In the genomic region with DNA sequence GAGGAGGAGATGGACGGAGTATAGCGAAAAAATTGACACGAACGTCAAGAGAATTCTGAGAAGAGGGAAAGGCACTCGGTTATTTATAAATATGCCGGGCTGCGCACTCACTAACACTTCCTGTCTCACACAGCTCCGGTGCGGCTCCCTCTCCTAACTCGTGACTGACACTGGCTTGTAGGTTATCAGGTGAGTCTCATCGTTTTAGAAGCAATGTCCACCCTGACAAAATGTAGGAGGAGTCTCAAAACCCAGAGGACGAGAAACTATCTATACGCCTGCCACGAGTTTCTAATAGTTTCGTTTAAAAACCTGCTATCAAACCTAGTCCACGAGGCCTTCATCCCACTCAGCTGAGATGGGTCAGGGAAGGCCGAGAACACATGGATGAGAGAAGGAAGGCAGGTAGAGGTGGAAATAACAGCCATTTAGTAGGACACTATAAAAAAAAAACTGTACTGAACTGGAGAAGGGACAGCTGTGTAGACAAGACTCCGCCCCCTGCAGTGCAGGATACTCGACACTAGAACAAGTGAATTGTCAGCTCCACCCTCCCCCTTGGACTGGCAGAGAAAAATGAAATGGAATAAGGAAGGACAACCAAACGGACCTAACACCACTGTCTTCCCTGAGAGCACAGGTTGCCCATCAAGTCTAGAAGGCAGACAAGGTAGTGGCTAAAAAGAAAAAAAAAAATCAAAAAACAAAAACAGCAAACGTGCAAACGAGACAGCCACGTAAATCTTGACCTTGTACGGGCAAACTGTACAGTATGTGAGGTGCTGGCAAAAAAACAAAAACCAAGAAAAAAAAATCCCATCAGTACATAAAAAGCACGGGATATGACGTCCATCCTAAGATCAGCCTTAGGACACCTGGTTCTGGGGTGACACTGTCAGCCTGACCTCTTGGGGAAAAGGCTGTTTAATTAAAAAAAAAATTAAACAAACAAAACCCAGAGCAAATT, we compare ENCODE assay signal across 8 mouse cellular contexts. TPM values are rescaled to one million over a fixed set of nuclear protein-coding genes. Genes with fewer than 3 reads are reported as not detected.
DNase-seq lines count a peak whose midpoint lies in the region; ATAC-seq and TF ChIP-seq lines count a peak whose summit lies in the region.

No protein-coding gene starts in this region.

- no peaks in the 10 kb centered on the region for H3K9me3 ChIP-seq in heart, embryonic 12.5 days (replicated peaks)
- H3K9me3 ChIP-seq in limb, embryonic 10.5 days (replicated peaks), result no peaks in the 10 kb centered on the region
- no peaks in the 10 kb centered on the region for H3K9me3 ChIP-seq in midbrain, embryonic 11.5 days (ENCODE audit: control insufficient read depth, low read length)

- peaks cover 54% of the 10 kb centered on the region for H3K4me1 ChIP-seq in heart, embryonic 12.5 days (replicated peaks)
- peaks cover 23% of the 10 kb centered on the region for H3K4me1 ChIP-seq in limb, embryonic 10.5 days
- H3K4me1 ChIP-seq in midbrain, embryonic 11.5 days (ENCODE audit: control insufficient read depth, insufficient read depth, low read length), result peaks cover 25% of the 10 kb centered on the region

- 68% methylated on average over 26 of the region's 26 CpGs for WGBS in heart, embryonic 12.5 days
- WGBS in limb, embryonic 10.5 days, result 86% methylated on average over 26 of the region's 26 CpGs
- 86% methylated on average over 26 of the region's 26 CpGs for WGBS in midbrain, embryonic 11.5 days

- peak; percentile 70 for DNase-seq in gastrocnemius, adult 2 months
- no peak for DNase-seq in gastrocnemius, postnatal 36 days
- DNase-seq in adrenal gland, postnatal 14 days, result peak; percentile 70
- DNase-seq in limb, embryonic 10.5 days (ENCODE audit: low spot score), result no peak
- DNase-seq in midbrain, embryonic 11.5 days (ENCODE audit: low spot score, missing footprints), result no peak
- no peak for DNase-seq in right cerebral cortex, postnatal 25 days
- DNase-seq in Muller cell, postnatal 12 days (ENCODE audit: inconsistent ontology term), result no peak

- peak; percentile 23; the same call in 1 of the 2 replicates for TF ChIP-seq CTCF in gastrocnemius, adult 2 months (IDR thresholded peaks at IDR 0.05)

- intact Hi-C loops in gastrocnemius, adult 2 months (cut with DNase I), result loop anchor here (5.0 kb wide), 1 partner anchor 82 kb away; no protein-coding TSS in a partner anchor
- intact Hi-C loops in gastrocnemius, postnatal 36 days (cut with DNase I), result no loop called here

- ATAC-seq in heart, embryonic 12.5 days (ENCODE audit: insufficient number of reproducible peaks, low FRiP score), result no peak
- ATAC-seq in midbrain, embryonic 11.5 days (ENCODE audit: low FRiP score), result no peak

- H3K9ac ChIP-seq in heart, embryonic 12.5 days, result peak overlapping the region; percentile 99
- H3K9ac ChIP-seq in midbrain, embryonic 11.5 days (ENCODE audit: low read length), result no peak overlapping the region

- peaks cover 75% of the 10 kb centered on the region for H3K36me3 ChIP-seq in heart, embryonic 12.5 days
- peaks cover 80% of the 10 kb centered on the region for H3K36me3 ChIP-seq in limb, embryonic 10.5 days
- H3K36me3 ChIP-seq in midbrain, embryonic 11.5 days (ENCODE audit: control insufficient read depth, insufficient read depth, low read length), result peaks cover 57% of the 10 kb centered on the region

- H3K27me3 ChIP-seq in heart, embryonic 12.5 days (replicated peaks), result no peaks in the 10 kb centered on the region
- no peaks in the 10 kb centered on the region for H3K27me3 ChIP-seq in limb, embryonic 10.5 days (ENCODE audit: low read depth, poor library complexity, severe bottlenecking)
- peaks cover 2% of the 10 kb centered on the region; the same call in 1 of the 2 replicates for H3K27me3 ChIP-seq in midbrain, embryonic 11.5 days (ENCODE audit: control insufficient read depth, insufficient read depth, low read length)

- peak overlapping the region; percentile 100 for H3K27ac ChIP-seq in gastrocnemius, adult 2 months
- peak overlapping the region; percentile 86 for H3K27ac ChIP-seq in heart, embryonic 12.5 days (ENCODE audit: poor library complexity, severe bottlenecking)
- no peak overlapping the region for H3K27ac ChIP-seq in limb, embryonic 10.5 days
- H3K27ac ChIP-seq in midbrain, embryonic 11.5 days (ENCODE audit: low read depth, low read length), result no peak overlapping the region

- peak overlapping the region; percentile 79 for H3K4me2 ChIP-seq in heart, embryonic 12.5 days
- H3K4me2 ChIP-seq in midbrain, embryonic 11.5 days, result peak overlapping the region; percentile 14; the same call in 1 of the 2 replicates

- H3K4me3 ChIP-seq in gastrocnemius, adult 2 months, result peak overlapping the region; percentile 98
- peak overlapping the region; percentile 75 for H3K4me3 ChIP-seq in heart, embryonic 12.5 days
- peak overlapping the region; percentile 74 for H3K4me3 ChIP-seq in limb, embryonic 10.5 days
- H3K4me3 ChIP-seq in midbrain, embryonic 11.5 days (ENCODE audit: low read depth, low read length), result peak overlapping the region; percentile 87

RNA-seq across cellular contexts. Expression of gene Slc38a2, which starts 3.8 kb away (rescaled TPM):
- total RNA-seq in gastrocnemius, adult 2 months (2021), result 100 to 1,000 TPM; 115 to 116 TPM
- 100 to 1,000 TPM in 1 of 2 experiments, 10 to 100 TPM in 1; 59.7 to 150 TPM for total RNA-seq in gastrocnemius, postnatal 36 days (2021)
- total RNA-seq in adrenal gland, postnatal 14 days (2021), result 145 and 167 TPM in 2 replicates
- 154 and 161 TPM in 2 replicates for polyA plus RNA-seq in heart, embryonic 12.5 days (2016; fragmentation: Nextera tagmentation; extraction: Ambion mirVana)
- polyA plus RNA-seq in limb, embryonic 10.5 days (2016; fragmentation: Nextera tagmentation; extraction: Ambion mirVana), result 173 and 198 TPM in 2 replicates
- 211 and 237 TPM in 2 replicates for polyA plus RNA-seq in midbrain, embryonic 11.5 days (2014; fragmentation: Nextera tagmentation; extraction: Ambion mirVana)

RNA-seq across cellular contexts. Expression of gene Slc38a1, which starts 53.0 kb away (rescaled TPM):
- 1 to 10 TPM; 1.0 to 1.3 TPM for total RNA-seq in gastrocnemius, adult 2 months (2021)
- 1 to 10 TPM in 1 of 2 experiments, under 1 TPM in 1; 0.69 to 2.0 TPM for total RNA-seq in gastrocnemius, postnatal 36 days (2021)
- total RNA-seq in adrenal gland, postnatal 14 days (2021), result 43.1 and 51.9 TPM in 2 replicates
- 93.0 and 99.8 TPM in 2 replicates for polyA plus RNA-seq in heart, embryonic 12.5 days (2016; fragmentation: Nextera tagmentation; extraction: Ambion mirVana)
- 141 and 149 TPM in 2 replicates for polyA plus RNA-seq in limb, embryonic 10.5 days (2016; fragmentation: Nextera tagmentation; extraction: Ambion mirVana)
- 109 TPM in 2 replicates for polyA plus RNA-seq in midbrain, embryonic 11.5 days (2014; fragmentation: Nextera tagmentation; extraction: Ambion mirVana)

Comparison
In these comparisons a context has a peak if more than half of its experiments do, and no peak if none do; other contexts are left out.
1. DNase-seq: peak in gastrocnemius, adult 2 months (single experiment) and adrenal gland, postnatal 14 days (single experiment); none in gastrocnemius, postnatal 36 days (0 of 2), limb, embryonic 10.5 days (single experiment), midbrain, embryonic 11.5 days (single experiment), right cerebral cortex, postnatal 25 days (single experiment) and Muller cell, postnatal 12 days (single experiment).
2. H3K27ac ChIP-seq: peak in gastrocnemius, adult 2 months (single experiment) and heart, embryonic 12.5 days (single experiment); none in limb, embryonic 10.5 days (single experiment) and midbrain, embryonic 11.5 days (single experiment).
3. RNA of gene Slc38a1, which starts 53.0 kb away (total RNA-seq): 43.1 to 51.9 TPM in adrenal gland, postnatal 14 days; 0.69 to 2.0 TPM in gastrocnemius, postnatal 36 days and 1.0 to 1.3 TPM in gastrocnemius, adult 2 months; every median in the first group is over 10 times any median in the second.
4. Peak in every context shown above with its lines, with median percentiles within 50 percentile points of each other: H3K4me3 ChIP-seq.